Mouse (Mus musculus) brain, embryonic 14.5 days (tissue): ENCODE results near the gene Ikzf2. TPM values are rescaled to one million over a fixed set of nuclear protein-coding genes. Genes with fewer than 3 reads are reported as not detected.

ENCODE experiments used
- DNase-seq: peaks from one replicate; pipeline ENCODE4 v3.0.0-alpha.2; 2011; ENCODE audit warnings: low read depth
- CTCF ChIP-seq: fragments of 200-500 bp; IDR thresholded peaks from 2 replicates; pipeline ENCODE4 v1.5.1; 2012; ENCODE audit warnings: inconsistent platforms, mild to moderate bottlenecking, moderate library complexity, borderline replicate concordance; ENCODE audit not compliant: insufficient read depth, insufficient read length; ENCODE audit errors: extremely low read depth
- POLR2A ChIP-seq: fragments of 200-500 bp; IDR thresholded peaks from 2 replicates; pipeline ENCODE4 v1.6.1; 2012; ENCODE audit warnings: mild to moderate bottlenecking, inconsistent platforms, borderline replicate concordance; ENCODE audit not compliant: poor library complexity, insufficient read depth, insufficient read length, severe bottlenecking; ENCODE audit errors: extremely low read depth
- polyA plus RNA-seq: library from polyadenylated mRNA; depleted of rRNA; stranded (reverse); fragments of >200 nt; gene quantifications from 2 replicates; pipeline ENCODE4 v1.2.3, GENCODE M21; 2012; rRNA removed

Gene Ikzf2
- 2.3 and 3.3 TPM in 2 replicates for polyA plus RNA-seq

DNA sequence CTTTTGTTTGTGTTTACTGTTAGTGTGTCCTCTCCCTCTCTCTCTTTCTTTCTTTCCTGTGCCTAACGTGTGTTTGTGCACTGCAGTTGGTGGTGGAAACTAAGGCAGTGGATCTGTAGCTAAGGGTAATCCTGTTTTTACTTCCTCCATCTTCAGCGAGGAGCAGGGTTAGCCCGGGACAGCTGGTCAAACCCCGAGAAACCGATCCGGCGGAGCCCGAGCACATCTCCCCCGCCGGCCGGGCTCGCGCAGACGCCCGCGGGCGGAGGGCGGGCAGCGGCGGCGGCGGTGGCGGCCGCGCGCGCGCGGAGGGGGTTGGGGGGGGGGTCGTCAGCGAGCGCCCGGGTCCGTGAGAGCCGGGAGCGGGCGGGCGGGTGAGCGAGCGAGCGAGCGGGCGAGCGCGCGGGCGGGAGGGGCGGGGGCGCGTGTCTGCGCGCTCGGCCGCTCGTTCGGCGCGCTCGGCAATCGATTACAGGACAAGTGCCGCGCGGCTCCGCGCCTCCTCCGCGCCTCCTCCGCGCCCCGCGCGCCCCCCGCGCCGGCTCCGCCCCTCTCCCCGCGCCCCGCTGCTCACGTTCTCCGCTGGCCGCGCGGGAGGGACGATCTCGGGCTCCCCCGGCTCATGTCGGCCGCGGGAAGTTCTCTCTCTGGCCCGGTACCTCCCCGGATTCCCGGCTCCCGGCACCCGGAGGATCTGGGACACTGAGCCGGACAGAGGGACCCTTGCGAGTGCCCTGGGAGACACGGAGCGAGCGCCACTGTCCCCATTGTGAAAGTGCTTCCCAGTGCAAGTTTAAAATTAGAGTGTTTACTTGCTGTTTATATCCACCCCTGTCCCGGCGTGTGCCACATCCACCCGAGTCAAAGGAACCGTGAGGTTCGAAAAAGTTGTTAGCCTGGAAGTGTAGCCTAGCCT is at the start of gene Ikzf2:
Gene Ikzf2 (minus strand): TSS at position 170 of the 916 bp plus-strand sequence.
- 0 out of 2 replicates have a peak, but pooled peaks have one; percentile 44 for TF ChIP-seq POLR2A
- no peak for TF ChIP-seq CTCF
- DNase-seq = peak; percentile 96

DNA sequence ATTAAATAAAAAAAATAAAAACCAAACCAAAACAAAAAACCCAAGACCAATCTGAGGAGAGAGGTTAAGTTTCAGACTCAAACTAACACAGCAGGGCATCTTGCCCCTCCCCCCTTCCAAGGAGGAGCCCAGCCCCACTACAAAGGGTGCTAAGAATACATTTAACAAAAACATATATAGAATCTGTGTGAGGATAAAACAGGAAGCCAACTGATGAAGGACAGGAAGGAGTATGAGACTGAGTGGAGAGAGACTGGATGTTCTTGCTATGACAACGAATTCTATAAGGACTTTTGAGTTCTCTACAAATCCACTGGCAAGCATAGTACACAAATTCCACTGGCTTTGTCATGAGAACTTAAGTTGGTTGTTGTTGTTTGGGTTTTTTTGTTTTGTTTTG is 42.7 kb upstream of the Ikzf2 start:
- TF ChIP-seq POLR2A = no peak
- TF ChIP-seq CTCF = no peak
- DNase-seq = no peak

DNA sequence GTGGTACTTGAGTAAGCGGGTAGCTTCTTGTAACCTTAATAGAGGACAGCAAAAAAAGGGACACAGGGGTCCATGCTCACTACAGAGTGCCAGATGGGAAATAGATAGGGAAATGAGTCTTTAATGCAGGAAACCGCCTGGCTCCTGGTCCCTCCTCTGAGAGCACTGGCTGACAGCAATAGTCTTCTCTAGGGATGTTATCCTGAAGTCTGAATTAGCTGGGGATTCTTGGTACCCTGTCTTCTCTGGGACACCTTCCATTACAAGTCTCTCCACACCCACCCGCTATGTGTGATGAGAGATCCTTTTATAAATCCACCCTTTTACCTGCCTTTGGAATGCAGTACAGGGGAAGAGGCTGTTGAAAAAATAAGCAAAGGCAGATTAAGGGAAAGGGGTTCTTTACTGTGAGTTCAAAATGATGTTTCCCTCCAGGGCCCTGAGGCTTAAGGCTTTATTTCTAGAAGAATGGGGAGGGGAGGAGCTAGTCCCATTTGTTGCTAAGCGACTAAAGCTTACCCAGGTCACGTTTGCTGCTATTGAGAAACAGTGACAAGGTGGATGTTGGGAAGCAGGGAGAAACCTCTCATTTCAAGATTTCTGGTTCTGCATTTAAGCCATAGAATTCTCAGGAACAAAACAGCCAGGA is 42.1 kb upstream of the Ikzf2 start:
- TF ChIP-seq POLR2A = no peak
- no peak for TF ChIP-seq CTCF
- DNase-seq = peak; percentile 85

DNA sequence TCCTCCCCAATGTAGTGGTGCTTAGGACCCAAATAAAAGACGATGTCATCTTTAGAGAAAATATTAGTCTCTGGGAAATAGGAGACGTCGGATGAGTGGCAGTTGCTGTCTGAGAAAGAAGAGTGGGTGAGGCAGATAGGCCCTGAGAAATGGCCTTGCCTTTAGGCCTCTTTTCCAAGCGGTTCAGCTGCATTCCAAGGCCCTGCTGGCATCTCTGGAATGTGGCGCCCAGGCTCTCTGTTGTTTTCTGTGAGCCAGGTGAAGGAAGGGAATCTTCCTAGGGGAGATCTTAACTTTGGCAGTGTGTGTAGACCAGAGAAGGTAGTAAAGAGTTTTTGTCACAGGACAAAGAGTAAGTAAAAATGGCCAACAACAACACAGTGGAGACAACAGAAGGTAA is 40.9 kb upstream of the Ikzf2 start:
- DNase-seq = no peak
- TF ChIP-seq POLR2A (no peak), CTCF (no peak)

DNA sequence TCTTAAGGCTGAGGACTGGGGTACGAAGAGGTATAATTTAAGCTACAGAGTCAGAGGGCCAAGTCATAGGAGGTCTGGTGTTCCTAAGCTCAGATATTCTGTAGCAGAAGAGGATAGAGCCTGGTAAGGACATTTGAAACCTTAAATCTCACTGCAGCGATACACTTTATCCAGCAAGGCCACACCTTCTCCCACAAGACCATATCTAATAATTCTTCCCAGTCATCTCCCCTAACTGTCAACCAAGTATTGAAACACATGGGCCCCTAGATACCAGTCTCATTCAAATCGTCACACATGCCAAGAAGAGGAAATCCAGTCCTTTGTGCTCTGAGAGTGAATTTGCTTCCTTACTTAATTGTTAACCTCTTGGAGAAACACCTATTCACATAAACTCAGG is 30.1 kb upstream of the Ikzf2 start:
- DNase-seq = no peak
- TF ChIP-seq CTCF (no peak), POLR2A (no peak)

DNA sequence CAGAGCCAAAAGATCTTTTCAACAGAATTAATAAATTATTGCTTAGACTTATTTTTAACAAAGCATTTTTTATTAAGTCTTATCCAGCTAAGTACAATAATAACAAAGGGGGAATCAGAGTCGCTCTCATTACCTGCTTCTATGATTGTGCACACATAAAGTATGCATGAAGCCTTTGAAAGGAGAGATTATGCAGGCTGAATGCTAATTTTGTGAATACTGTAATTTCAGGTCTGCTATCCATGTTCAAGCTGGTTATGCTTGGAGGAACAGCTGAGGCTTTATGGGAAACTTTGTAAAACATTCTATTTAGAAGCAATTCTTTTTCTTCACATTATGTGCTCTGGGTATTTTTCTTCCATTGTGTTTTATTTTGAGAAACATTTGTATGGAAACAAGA is 21.5 kb upstream of the Ikzf2 start:
- TF ChIP-seq CTCF (no peak), POLR2A (no peak)
- peak; percentile 73 for DNase-seq

DNA sequence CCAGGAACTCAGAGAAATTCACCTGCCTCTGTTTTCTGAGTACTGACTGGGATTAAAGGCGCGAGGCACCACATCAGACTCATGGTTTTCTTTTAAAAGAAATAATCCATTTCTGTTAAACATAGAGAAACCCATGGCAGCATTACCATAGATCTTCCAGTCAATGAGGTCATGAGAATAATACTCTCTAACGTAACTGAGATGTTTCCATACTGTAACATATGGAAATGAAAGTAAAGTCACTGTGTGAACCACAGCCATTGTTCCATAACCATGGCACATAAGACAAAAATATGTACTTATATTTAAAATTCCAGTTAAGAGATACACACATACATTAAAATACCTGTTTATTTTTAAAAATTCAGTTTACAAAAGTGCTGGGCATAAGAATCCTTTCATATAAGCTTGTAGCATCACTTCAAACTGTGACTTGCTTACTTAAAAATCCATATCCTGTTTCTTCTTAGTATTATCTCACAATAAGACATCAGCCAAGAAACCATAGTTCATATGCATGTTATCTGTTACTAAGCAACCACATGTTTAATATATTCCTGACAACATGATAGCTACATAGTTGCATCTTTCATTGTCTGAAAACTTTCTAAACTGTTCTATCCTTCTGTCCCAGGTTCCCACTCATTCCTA is 16.6 kb upstream of the Ikzf2 start:
- no peak for DNase-seq
- TF ChIP-seq CTCF = no peak
- TF ChIP-seq POLR2A = no peak

DNA sequence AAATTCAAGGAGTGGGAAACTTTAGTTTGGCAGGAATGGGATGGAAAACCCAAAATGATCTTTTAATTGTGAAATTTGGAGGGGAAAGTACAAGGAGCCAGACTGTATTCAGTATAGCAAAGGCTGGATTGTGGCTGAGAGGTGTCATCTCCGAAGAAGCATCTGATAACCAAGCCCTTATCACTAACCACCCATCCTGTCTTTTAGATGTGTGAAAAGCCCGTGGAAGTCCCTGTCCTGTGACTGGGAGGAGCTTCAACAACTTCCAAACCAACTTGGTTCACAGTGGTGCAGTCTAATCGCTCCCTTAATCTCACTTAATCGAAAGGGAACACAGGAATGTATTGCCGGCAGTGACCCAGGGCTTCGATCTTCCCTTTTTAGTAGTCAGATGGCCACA is 4.9 kb upstream of the Ikzf2 start:
- DNase-seq = no peak
- TF ChIP-seq CTCF (no peak), POLR2A (no peak)

DNA sequence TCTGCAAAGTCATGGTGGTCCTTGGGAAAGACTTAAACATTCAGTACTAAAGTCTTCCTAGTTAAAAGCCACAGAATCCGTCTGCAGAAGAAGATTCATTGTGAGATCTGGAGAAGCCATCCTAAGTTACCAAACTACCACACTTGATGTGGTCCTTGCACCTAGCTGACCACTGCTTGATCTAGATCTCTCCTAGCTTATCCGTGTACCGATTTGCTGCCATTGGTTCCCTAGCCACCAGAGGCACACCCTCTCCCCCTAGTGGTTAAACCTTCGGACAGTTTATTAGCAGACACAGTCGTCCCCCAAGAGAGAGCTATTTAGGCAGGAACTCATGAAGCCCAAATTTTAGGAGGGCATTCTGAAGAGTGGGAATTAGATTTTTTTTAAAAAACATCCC is 1.9 kb upstream of the Ikzf2 start:
- TF ChIP-seq CTCF = peak; percentile 73; the same call in 1 of the 2 replicates
- no peak for TF ChIP-seq POLR2A

DNA sequence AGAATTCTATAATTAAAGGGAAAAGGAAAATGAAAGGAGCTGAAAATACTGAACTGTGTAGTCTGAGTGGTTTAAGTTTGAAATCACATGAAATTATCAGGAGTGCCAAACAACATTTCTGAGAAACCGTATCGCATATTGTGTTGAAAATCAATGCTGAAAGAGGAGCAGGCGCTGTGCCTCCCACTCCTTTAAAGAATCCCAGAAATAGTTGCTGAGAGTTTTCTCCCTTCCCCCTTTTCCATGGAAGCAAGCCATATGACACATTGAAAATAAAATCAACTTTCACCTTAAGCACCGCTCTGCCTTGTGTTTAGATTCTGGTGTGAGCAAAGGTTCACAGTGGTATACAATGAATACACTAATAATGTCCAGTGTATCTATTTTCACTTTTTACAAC is 1.1 kb upstream of the Ikzf2 start:
- DNase-seq = peak; percentile 29
- TF ChIP-seq POLR2A (no peak), CTCF (no peak)

More for the DNA sequence above, 1.9 kb upstream of the Ikzf2 start:
- DNase-seq = peak; percentile 83

DNA sequence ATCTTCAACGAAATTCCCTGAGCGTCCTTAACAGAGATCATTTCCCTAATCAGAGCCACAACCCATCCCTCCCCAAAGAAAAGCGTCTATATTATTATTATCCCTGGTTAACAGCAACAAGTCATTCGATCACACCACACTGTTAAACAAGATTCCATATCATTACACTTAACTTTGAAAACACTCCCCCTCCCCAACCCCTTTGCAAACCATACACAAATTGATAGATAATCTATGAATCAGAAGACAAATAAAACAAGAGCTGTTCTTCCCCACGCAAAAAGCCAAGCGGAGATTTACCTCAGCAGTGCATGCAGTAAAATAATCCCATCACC is 337 bp downstream of the Ikzf2 start:
- TF ChIP-seq CTCF (no peak), POLR2A (no peak)
- no peak for DNase-seq
